Mouse (Mus musculus) thymus, postnatal 0 days (tissue): ENCODE data around the gene Zfp512b. TPM values are rescaled to one million over a fixed set of nuclear protein-coding genes. Genes with fewer than 3 reads are reported as not detected.
A peak's percentile ranks its signal among the peaks of the same experiment; 100 is the strongest.

Experiments used
- DNase-seq: peaks from one replicate; pipeline ENCODE4 v3.0.0-alpha.2; 2015; ENCODE audit warnings: low spot score
- polyA plus RNA-seq: library from polyadenylated mRNA; unstranded; fragments of >200 nt; fragmentation: Nextera tagmentation; extraction: Ambion mirVana; gene quantifications from 2 replicates; pipeline ENCODE4 v1.2.1, GENCODE M21; 2015

Gene Zfp512b
- 23.3 and 35.0 TPM in 2 replicates for polyA plus RNA-seq

DNA sequence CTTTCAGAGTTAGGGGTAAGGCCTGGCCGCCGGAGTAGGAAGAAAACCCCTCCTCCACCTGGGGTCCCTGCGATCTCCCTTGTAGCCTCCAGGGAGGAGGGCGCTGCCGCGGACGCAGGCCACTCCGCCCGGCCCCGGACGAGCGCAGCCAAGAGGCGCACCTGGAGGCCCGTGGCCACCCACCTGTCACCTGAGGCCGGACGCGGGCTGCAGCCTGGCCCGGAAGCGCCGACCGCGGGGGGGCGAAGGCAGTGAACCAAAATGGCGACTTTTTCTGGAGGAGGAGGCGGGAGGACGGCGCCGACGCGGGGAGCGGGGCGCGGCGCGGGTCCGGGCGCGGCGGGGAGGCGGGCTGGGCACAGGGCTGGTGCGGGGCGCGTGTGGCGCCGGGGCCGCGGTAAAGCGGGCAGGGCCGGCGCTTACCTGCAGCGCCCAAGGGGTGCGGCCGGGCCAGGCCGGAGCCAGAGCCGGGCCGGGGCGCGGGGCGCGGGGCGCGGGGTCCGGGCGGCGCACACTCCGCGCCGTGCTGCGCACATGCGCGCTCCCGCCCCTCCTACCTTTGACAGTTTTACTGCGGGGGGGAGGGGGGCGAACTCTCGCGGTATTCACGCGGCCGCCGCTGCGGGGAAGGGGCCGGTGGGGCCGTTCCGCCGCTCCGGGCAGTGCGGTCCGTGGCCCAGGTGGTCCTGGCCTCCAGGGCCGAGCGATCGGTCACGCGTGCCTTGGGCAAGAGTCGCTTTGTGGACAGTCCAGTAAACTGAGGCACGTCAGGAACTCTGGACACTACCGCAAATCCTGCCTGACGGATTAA lies at the start of gene Zfp512b:
Zfp512b (minus strand) TSS at position 573 of the 811 bp plus-strand sequence.
- DNase-seq, result peak; percentile 63

DNA sequence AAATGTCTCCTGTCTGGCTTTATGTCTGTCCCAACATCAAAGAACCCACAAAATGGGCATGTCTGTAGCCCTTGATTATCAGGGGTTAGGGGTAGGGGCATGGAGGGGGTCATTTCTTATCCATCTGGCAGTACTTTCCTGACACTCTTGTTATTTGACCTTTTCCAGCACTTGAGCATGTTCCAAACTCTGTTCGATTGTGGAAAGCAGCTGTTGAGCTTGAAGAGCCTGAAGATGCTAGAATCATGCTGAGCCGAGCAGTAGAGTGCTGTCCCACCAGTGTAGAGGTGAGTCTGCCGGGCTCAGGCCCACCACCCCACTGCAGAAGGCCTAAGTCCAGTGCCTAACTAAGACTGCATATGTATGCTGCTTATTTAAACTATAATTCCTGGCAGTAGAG lies 43.3 kb upstream of the Zfp512b start:
- DNase-seq, result no peak

GRCm38 (mm10) chr2:181632624-181633023 lies 40.0 kb upstream of the Zfp512b start:
- DNase-seq, result no peak

- no peak for DNase-seq
These were observed 35.9 kb upstream of the Zfp512b start for GRCm38 (mm10) chr2:181628471-181628870.

DNA sequence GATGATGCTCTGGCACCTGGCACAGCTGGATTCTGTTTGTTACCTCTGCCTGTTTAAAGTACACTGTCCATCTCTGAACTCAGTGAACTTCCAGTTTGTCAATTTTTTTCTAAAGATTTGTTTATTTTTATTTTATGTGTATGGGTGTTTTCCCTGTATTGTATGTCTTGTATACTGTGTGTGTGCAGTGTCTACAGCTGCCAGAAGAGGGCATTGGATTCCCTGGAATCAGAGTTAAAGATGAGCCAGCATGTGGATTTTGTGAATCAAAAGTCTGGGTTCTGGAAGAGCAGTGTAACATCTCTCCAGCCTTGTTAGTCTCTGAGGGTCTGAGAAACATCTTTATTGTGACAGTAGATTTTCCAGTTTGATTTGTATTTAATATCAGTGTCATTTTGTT lies 30.8 kb upstream of the Zfp512b start:
- no peak for DNase-seq

DNA sequence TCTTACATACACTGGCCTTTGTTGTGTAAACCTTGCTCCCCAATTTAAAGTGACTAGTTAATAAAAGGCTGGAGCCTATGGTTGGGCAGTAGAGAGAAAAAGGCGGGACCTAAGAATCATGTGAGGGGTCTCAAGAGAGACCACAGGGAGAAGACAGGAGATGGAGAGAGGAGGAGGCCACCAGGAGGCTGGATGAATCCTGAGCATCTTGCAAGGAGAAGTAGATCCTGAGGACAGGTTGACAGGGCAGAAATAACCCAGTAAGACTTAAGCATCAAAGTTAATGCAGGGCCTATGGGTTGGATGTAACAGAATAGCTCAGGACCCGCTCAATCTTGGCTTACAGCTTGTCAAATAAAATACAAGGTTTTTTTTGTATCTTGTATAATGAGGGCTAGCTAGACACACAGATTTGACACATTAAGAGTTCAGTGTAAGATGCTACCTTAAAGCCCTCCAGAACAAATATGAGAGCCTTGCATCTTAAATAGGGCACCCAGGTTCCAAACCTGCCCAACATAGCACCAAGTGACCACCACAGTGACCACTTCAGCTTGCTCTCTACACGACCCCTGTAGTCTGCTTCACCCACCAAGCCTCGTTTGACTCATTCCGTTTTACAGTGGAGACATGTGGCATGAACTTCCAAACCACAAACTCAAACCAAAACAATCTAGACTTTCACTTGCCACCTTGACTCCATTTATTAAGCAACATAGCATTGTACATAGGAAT lies 26.3 kb upstream of the Zfp512b start:
- DNase-seq, result no peak

- no peak for DNase-seq
These were observed 9.8 kb upstream of the Zfp512b start for GRCm38 (mm10) chr2:181602367-181602766.

GRCm38 (mm10) chr2:181601751-181602145 lies 9.1 kb upstream of the Zfp512b start:
- no peak for DNase-seq

DNA sequence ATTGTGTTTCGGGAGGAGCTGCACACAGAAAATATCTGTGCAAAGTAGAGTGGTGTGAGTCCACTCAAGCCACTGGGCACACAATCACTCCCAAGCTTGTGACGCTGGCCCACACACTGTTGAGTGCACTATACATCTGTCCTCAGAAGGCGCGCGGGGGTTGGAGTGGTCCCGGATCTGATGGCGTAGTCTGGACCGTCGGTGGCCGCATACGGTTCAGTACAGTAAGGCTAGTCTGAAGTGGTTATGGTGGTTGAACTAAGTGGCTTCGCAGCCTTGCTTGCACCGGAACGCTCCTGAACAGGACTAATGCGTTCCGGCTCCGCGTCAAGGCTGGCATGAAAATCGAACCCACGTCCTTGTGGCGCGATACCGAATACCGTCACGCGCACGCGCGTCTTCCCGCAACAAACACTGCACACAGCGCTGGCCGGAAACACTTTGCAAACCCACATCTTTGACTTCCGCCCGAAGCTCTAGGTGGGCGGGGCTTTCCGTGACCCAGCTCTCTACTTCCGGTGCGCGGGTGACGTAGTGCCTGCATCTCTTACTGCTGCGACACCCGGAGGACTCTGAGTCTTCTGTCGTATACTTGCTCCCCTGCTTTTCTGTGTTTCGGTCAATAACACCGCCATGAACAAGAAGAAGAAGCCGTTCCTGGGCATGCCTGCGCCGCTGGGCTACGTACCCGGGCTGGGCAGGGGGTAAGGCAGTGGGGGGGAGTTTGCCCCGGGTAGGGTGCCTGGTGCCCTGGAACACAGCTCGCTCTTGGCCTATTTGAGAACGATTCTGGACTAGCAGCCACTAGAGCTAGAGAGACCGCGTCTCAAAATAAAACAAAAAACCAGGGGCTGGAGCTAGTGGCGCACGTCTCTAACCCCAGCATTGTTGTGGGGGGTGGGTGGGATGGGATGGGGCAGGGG lies 8.5 kb upstream of the Zfp512b start:
- DNase-seq, result peak; percentile 98

DNA sequence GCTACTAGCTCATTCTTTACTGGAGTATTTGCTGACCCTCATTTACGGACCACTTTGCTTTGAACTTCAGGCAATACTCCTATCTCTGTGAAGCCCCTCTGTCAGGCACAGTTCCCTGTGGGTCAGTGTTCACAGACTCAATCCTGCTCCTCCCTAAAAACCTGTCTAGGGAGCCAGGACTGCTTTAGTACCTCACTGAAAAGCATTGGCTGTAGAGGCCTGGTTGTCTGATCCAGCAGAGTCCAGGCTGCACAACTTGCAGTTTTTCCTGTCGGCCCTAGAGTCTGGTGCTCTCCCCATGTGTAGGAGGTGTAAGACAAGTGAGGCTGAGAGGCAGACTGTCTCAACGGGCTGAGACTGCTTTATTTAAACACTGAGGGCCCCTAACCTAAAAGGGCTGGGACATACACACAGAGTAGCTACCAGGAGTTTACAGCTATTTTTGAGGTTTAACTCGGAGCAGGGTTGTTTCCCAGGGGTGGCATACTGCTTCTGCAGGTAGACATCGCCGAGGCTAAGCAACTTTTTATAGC lies 7.7 kb upstream of the Zfp512b start:
- DNase-seq, result no peak

DNA sequence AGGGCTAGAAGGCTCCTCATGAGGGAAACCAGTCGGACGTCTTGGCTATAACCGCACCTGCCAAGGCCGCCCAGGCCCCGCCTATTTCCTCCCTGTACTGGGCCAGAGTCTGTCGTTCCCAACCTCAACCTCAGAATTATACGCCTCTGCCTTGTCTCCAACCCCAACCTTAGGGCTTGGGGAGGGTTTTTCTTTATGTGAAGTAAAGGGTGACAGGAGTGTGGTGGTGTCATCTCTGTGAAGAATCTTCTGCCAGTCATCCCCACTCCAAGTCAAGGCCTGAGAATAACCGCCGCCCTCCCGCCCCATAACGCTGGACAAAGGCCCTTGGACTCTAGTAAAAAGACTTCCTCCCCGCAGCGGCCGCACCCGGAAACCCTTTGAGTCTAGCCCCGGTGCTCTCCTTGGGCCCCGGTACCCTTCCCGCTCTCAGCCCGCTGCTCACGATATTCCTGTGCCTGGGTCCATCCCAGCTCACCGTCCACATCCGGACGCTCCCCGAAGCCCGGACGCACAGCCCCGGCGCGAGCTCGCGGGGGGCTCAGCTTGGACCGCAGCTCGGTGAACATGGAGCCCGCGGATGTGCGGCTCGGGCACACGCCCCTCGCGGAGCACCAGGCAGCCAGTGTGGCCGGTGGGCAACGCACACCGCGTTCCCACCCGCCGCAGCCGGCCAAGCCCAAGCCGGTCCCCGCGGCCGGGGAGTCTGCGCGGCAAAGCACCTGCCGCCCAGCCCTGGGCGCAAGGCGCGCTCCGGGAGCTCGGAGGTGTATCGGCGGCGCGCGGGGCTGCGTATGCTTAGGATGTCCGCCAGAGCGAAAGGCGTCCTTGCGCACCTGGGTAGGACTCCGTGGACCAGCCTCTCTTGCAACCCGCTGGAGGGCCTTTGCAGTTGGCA lies 6.1 kb upstream of the Zfp512b start, which contains the start of gene Samd10:
Samd10 (minus strand) TSS at position 759 of the 898 bp plus-strand sequence.
- DNase-seq, result peak; percentile 68

DNA sequence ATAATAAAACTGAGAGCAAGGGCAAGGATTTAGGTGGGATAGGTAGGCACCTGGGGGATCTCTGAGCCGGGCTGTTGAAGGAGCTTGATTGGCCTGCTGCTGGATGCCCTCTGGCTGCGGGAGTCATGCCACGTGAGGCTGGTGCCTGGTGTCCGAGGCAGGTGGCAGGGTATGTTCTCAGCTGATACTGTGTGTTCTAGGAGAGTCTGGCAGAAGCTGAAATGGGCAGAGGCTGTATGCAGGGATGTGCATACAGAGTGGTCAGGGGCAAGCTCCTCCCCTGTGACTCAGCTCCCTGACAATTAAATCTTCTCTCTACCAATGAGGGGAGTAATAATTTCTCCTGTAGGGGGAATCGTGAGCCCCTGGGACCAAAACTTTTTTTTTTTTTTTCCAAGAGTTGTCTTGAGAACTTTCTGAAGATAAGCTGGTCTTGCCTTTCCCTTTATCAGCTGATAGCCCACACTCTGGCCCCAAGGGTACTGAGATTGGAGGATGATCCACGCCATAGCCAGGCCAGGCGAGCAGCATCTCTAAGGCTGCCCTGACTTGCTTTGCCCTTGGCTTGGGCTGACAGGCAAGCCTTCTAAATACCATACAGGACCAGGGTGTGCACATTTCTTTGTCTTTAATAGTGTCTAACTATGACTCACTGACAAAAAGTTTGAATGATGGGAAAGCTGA lies 4.9 kb upstream of the Zfp512b start:
- no peak for DNase-seq

DNA sequence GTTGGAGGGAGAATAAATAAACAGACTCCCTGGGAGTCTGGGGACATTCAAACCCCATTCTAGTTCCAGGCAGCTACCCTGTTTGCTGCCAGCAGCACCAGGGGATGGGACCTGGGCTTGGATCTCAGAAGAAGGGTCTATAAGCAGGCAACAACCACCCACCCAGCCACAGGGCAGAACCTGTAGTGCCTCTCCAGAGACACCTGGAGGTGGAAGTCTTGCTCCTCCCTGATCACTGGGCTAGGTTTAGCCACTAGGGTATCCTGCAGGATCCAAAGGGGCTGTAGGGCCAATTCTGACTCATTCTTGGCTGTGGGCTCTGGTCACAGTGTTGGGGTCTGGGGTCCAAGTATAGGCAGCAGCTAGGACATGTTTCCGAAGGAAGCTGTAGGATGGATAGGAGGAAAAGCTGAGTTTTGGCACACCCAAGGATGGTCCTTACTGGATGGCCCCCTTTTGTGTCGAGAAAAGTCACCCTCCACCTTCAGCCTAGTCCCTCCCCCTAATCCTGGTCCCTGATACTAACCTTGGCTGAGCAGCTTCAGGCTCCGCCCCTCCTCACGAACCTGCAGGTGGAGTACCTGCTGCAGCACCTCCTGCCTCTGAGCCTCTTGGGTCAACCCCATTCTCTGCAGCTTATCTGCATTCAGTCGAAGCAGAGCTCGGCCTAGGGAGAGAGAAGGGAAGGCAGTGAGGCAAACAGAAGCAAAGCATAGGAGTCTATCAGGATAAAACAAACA lies 3.8 kb upstream of the Zfp512b start:
- DNase-seq, result no peak

DNA sequence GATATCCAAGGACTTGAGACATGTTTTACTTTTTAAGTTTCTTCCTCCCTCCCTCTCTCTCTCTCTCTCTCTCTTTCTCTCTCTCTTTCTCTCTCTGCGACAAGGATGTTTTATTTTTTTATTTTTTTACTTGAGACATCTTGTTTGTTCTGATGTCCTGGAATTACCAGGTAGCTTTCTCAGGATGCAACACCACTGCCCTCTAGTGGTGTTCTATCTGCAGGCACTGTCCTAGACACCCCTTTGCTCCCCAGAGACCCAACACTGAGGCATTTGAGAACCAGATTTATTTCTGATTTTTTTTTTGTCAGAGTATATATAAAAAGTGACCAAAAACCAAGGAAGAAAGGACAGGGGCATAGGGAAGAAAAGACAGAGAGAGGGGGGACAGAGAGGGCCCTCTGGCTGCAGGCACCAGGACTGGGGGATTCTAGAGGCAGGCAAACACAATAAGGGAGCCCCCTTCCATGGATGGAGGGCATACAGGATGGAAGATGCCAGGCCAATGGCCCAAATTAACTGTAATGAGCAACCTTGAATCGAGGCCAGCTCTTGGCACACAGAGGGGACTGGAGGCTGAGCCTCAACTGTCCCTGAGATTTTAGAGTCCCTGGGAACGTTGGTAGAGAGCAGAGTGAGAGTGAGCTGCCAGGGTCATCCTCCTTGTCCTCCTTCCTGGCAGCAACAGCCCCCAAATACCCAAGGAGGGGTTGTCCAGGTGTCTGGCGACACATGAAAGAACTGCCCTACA lies 2.5 kb upstream of the Zfp512b start:
- peak; percentile 64 for DNase-seq

GRCm38 (mm10) chr2:181593937-181594336 lies 1.3 kb upstream of the Zfp512b start:
- no peak for DNase-seq

GRCm38 (mm10) chr2:181593042-181593421 lies 429 bp upstream of the Zfp512b start:
- no peak for DNase-seq

- DNase-seq, result peak; percentile 67
These were observed 996 bp downstream of the Zfp512b start, which contains the start of gene Prpf6 for GRCm38 (mm10) chr2:181591528-181592085. TSS of gene Prpf6 (plus strand) at chr2:181591868.

DNA sequence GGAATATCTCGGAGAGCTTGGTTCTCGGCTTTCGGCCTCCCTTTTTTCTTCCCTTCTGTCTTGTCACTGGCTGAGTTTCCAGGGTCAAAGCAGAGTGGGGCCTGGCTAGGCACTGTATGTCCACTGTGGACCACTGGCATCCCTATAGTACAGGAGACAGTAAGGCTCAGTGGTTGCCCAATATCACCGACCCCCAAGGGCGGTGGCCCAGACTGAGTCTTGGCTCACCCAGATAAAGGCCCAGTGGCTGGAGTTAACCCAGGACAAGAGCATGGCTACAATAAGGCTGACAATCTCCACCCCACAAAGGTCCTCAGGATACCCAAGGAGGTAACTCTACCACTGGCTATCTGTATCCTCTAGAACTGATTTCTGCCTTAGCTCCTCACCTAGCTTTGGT lies 2.1 kb downstream of the Zfp512b start:
- no peak for DNase-seq
